Mouse (Mus musculus): ENCODE results near the gene Srsf6. TPM values are rescaled to one million over a fixed set of nuclear protein-coding genes. Genes with fewer than 3 reads are reported as not detected.
A peak's percentile ranks its signal among the peaks of the same experiment; 100 is the strongest.

The Srsf6 gene
- polyA plus RNA-seq, 1 experiment from 2014 or later = 59.2 TPM

- DNase-seq (ENCODE audit: low spot score) (no peak), ATAC-seq (no peak)
- Histone ChIP-seq H3K36me3 (ENCODE audit: insufficient read depth, low read length) (no peaks in the 10 kb centered on the region), H3K4me2 (replicated peaks; ENCODE audit: low read depth, low read length) (no peak overlapping the region), H3K27me3 (replicated peaks; ENCODE audit: insufficient read depth, low read length) (no peaks in the 10 kb centered on the region), H3K27ac (ENCODE audit: low read length) (no peak overlapping the region), H3K4me3 (ENCODE audit: low read depth, low read length) (no peak overlapping the region), H3K4me1 (ENCODE audit: insufficient read depth, low read depth, low read length) (no peaks in the 10 kb centered on the region), H3K9me3 (ENCODE audit: low read length) (no peaks in the 10 kb centered on the region), H3K9ac (replicated peaks; ENCODE audit: low read depth) (no peak overlapping the region)
- 51% methylated on average over 12 of the region's 12 CpGs for WGBS
- TF ChIP-seq CTCF (IDR thresholded peaks at IDR 0.05) (no peak), EP300 (IDR thresholded peaks at IDR 0.05) (no peak)
Measured at GRCm38 (mm10) chr2:162899880-162900589, 31.3 kb upstream of the Srsf6 start.

GRCm38 (mm10) chr2:162900590-162900916 is 30.8 kb upstream of the Srsf6 start:
- Histone ChIP-seq H3K9ac (replicated peaks; ENCODE audit: low read depth) (no peak overlapping the region), H3K4me1 (ENCODE audit: insufficient read depth, low read depth, low read length) (no peaks in the 10 kb centered on the region), H3K4me2 (replicated peaks; ENCODE audit: low read depth, low read length) (no peak overlapping the region), H3K4me3 (ENCODE audit: low read depth, low read length) (no peak overlapping the region), H3K27me3 (replicated peaks; ENCODE audit: insufficient read depth, low read length) (no peaks in the 10 kb centered on the region), H3K36me3 (ENCODE audit: insufficient read depth, low read length) (no peaks in the 10 kb centered on the region), H3K9me3 (ENCODE audit: low read length) (no peaks in the 10 kb centered on the region), H3K27ac (ENCODE audit: low read length) (no peak overlapping the region)
- WGBS = 41% methylated on average over 2 of the region's 2 CpGs
- TF ChIP-seq EP300 (IDR thresholded peaks at IDR 0.05) = no peak
- TF ChIP-seq CTCF (IDR thresholded peaks at IDR 0.05) = no peak
- DNase-seq (ENCODE audit: low spot score) (no peak), ATAC-seq (no peak)

DNA sequence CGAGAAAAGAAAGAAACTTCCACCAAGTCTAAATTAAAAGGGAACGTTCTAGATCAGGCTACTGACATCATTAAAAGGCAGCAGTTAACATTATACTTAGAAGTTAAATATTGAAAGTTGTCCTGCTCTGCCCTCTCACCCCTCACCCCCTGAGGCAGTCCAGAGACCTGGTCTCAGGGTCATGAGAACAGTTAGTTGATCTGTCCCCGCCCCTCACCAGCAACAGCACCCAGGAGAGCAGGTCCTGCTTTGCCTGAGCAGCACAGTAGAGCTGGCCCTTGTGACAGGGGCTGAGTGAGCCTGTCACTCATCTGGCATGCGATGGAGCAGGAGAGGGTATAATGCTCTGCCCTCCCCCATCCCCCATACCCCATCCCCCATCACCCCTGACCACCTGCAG is 25.4 kb upstream of the Srsf6 start:
- Histone ChIP-seq H3K4me1 (ENCODE audit: insufficient read depth, low read depth, low read length) (no peaks in the 10 kb centered on the region), H3K9me3 (ENCODE audit: low read length) (no peaks in the 10 kb centered on the region), H3K27ac (ENCODE audit: low read length) (no peak overlapping the region), H3K4me3 (ENCODE audit: low read depth, low read length) (no peak overlapping the region), H3K36me3 (ENCODE audit: insufficient read depth, low read length) (no peaks in the 10 kb centered on the region), H3K4me2 (replicated peaks; ENCODE audit: low read depth, low read length) (no peak overlapping the region), H3K9ac (replicated peaks; ENCODE audit: low read depth) (no peak overlapping the region), H3K27me3 (replicated peaks; ENCODE audit: insufficient read depth, low read length) (no peaks in the 10 kb centered on the region)
- DNase-seq (ENCODE audit: low spot score) = no peak
- no peak for ATAC-seq
- TF ChIP-seq EP300 (IDR thresholded peaks at IDR 0.05) = no peak
- no peak for TF ChIP-seq CTCF (IDR thresholded peaks at IDR 0.05)
- 78% methylated on average over 4 of the region's 4 CpGs for WGBS

- Histone ChIP-seq H3K9me3 (ENCODE audit: low read length) (no peaks in the 10 kb centered on the region), H3K27me3 (replicated peaks; ENCODE audit: insufficient read depth, low read length) (no peaks in the 10 kb centered on the region), H3K4me3 (ENCODE audit: low read depth, low read length) (no peak overlapping the region), H3K4me1 (ENCODE audit: insufficient read depth, low read depth, low read length) (no peaks in the 10 kb centered on the region), H3K36me3 (ENCODE audit: insufficient read depth, low read length) (no peaks in the 10 kb centered on the region), H3K27ac (ENCODE audit: low read length) (no peak overlapping the region), H3K4me2 (replicated peaks; ENCODE audit: low read depth, low read length) (no peak overlapping the region), H3K9ac (replicated peaks; ENCODE audit: low read depth) (no peak overlapping the region)
- DNase-seq (ENCODE audit: low spot score) (no peak), ATAC-seq (no peak)
- TF ChIP-seq CTCF (IDR thresholded peaks at IDR 0.05) (peak; percentile 22; the same call in 1 of the 2 replicates), EP300 (IDR thresholded peaks at IDR 0.05) (no peak)
- WGBS = 49% methylated on average over 16 of the region's 16 CpGs
Measured at GRCm38 (mm10) chr2:162908052-162908491, 23.3 kb upstream of the Srsf6 start.

DNA sequence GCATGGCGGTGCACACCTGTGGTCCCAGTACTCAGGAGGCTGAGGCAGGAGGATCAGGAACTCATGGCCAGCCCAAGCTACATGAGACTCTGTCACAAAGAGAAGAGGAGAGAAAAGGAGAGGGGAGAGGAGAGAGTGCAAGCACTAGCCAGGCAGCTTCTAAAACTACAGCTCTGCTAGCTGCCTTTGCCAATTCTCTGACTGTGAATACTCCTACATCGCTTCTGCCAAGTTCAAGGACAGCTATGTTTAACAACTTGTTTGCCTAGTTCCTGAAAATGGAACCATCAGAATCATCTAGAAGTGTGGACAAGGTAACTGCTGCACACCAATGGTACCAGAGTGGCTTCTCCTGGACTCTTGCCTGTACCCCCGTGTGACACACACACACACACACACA is 17.3 kb upstream of the Srsf6 start:
- Histone ChIP-seq H3K9ac (replicated peaks; ENCODE audit: low read depth) (no peak overlapping the region), H3K4me3 (ENCODE audit: low read depth, low read length) (no peak overlapping the region), H3K4me1 (ENCODE audit: insufficient read depth, low read depth, low read length) (no peaks in the 10 kb centered on the region), H3K27me3 (replicated peaks; ENCODE audit: insufficient read depth, low read length) (no peaks in the 10 kb centered on the region), H3K36me3 (ENCODE audit: insufficient read depth, low read length) (no peaks in the 10 kb centered on the region), H3K9me3 (ENCODE audit: low read length) (no peaks in the 10 kb centered on the region), H3K27ac (ENCODE audit: low read length) (no peak overlapping the region), H3K4me2 (replicated peaks; ENCODE audit: low read depth, low read length) (no peak overlapping the region)
- DNase-seq (ENCODE audit: low spot score) (no peak), ATAC-seq (no peak)
- WGBS = 63% methylated on average over 3 of the region's 3 CpGs
- TF ChIP-seq CTCF (IDR thresholded peaks at IDR 0.05) (no peak), EP300 (IDR thresholded peaks at IDR 0.05) (no peak)

DNA sequence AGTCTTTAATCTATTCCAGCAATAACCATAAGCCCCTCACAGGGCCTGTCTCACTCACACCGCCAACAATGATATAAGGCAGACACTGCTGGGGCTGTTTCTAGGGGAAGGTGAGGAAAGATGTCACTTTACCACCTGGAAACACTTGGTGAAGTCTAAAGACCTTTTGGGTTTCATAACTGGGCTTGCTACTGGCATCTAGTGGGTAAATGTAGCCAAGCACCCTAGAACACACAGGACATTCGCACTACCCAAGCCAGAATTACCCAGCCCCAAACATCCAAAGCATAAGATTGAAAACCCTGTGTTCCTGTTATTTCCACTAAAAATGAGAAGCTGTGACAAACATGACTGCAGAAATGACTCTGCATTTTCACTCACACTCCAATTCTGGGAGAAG is 16.8 kb upstream of the Srsf6 start:
- no peaks in the 10 kb centered on the region for H3K9me3 ChIP-seq (ENCODE audit: low read length)
- H3K27me3 ChIP-seq (replicated peaks; ENCODE audit: insufficient read depth, low read length) = no peaks in the 10 kb centered on the region
- H3K4me1 ChIP-seq (ENCODE audit: insufficient read depth, low read depth, low read length) = no peaks in the 10 kb centered on the region
- no peak overlapping the region for H3K4me3 ChIP-seq (ENCODE audit: low read depth, low read length)
- DNase-seq (ENCODE audit: low spot score) (no peak), ATAC-seq (no peak)
- no peak overlapping the region for H3K9ac ChIP-seq (replicated peaks; ENCODE audit: low read depth)
- H3K4me2 ChIP-seq (replicated peaks; ENCODE audit: low read depth, low read length) = no peak overlapping the region
- H3K27ac ChIP-seq (ENCODE audit: low read length) = no peak overlapping the region
- 40% methylated on average over 2 of the region's 2 CpGs for WGBS
- peak; percentile 36; the same call in 1 of the 2 replicates for TF ChIP-seq CTCF (IDR thresholded peaks at IDR 0.05)
- no peak for TF ChIP-seq EP300 (IDR thresholded peaks at IDR 0.05)
- H3K36me3 ChIP-seq (ENCODE audit: insufficient read depth, low read length) = no peaks in the 10 kb centered on the region

GRCm38 (mm10) chr2:162919926-162920325 is 11.4 kb upstream of the Srsf6 start:
- 42% methylated on average over 5 of the region's 5 CpGs for WGBS
- DNase-seq (ENCODE audit: low spot score) = no peak
- Histone ChIP-seq H3K4me1 (ENCODE audit: insufficient read depth, low read depth, low read length) (no peaks in the 10 kb centered on the region), H3K4me2 (replicated peaks; ENCODE audit: low read depth, low read length) (no peak overlapping the region), H3K9me3 (ENCODE audit: low read length) (no peaks in the 10 kb centered on the region), H3K27me3 (replicated peaks; ENCODE audit: insufficient read depth, low read length) (no peaks in the 10 kb centered on the region), H3K9ac (replicated peaks; ENCODE audit: low read depth) (no peak overlapping the region), H3K4me3 (ENCODE audit: low read depth, low read length) (no peak overlapping the region), H3K27ac (ENCODE audit: low read length) (no peak overlapping the region), H3K36me3 (ENCODE audit: insufficient read depth, low read length) (no peaks in the 10 kb centered on the region)
- no peak for ATAC-seq
- no peak for TF ChIP-seq EP300 (IDR thresholded peaks at IDR 0.05)
- no peak for TF ChIP-seq CTCF (IDR thresholded peaks at IDR 0.05)

All from lung, postnatal 0 days (tissue).